Mouse (Mus musculus): Measurements from ENCODE around the gene Polr2f. TPM values are rescaled to one million over a fixed set of nuclear protein-coding genes. Genes with fewer than 3 reads are reported as not detected.

Polr2f gene
- polyA plus RNA-seq (2016; fragmentation: Nextera tagmentation; extraction: Ambion mirVana) = 414 and 440 TPM in 2 replicates

- no peaks in the 10 kb centered on the region for H3K27me3 ChIP-seq (replicated peaks; ENCODE audit: low read depth, poor library complexity, severe bottlenecking)
- H3K4me3 ChIP-seq = peak within 1 kb of the TSS; percentile 89
- DNase-seq (ENCODE audit: low spot score) = peak; percentile 96
- WGBS = under 1% methylated on average over 57 of the region's 57 CpGs
- no peaks in the 10 kb centered on the region for H3K9me3 ChIP-seq
- H3K27ac ChIP-seq (replicated peaks) = peak within 1 kb of the TSS; percentile 87
- H3K4me1 ChIP-seq = peaks cover 19% of the 10 kb centered on the region
- H3K36me3 ChIP-seq (replicated peaks) = peaks cover 28% of the 10 kb centered on the region
Measured at GRCm38 (mm10) chr15:79140866-79141565, at the start of gene Polr2f, which contains the start of gene 1700088E04Rik. TSS of gene Polr2f (plus strand) at chr15:79141009. TSS of gene 1700088E04Rik (minus strand) at chr15:79141253.

GRCm38 (mm10) chr15:79092284-79092683, 48.5 kb upstream of the Polr2f start:
- WGBS = 91% methylated on average over 6 of the region's 6 CpGs
- Histone ChIP-seq H3K4me1 (peaks cover 16% of the 10 kb centered on the region), H3K4me3 (no peak overlapping the region), H3K9me3 (no peaks in the 10 kb centered on the region), H3K27ac (replicated peaks) (no peak overlapping the region), H3K27me3 (replicated peaks; ENCODE audit: low read depth, poor library complexity, severe bottlenecking) (no peaks in the 10 kb centered on the region), H3K36me3 (replicated peaks) (peaks cover 93% of the 10 kb centered on the region)
- no peak for DNase-seq (ENCODE audit: low spot score)

- Histone ChIP-seq H3K36me3 (replicated peaks) (peaks cover 85% of the 10 kb centered on the region), H3K4me3 (no peak overlapping the region), H3K9me3 (no peaks in the 10 kb centered on the region), H3K27ac (replicated peaks) (no peak overlapping the region), H3K27me3 (replicated peaks; ENCODE audit: low read depth, poor library complexity, severe bottlenecking) (no peaks in the 10 kb centered on the region), H3K4me1 (peaks cover 26% of the 10 kb centered on the region)
- 78% methylated on average over 7 of the region's 7 CpGs for WGBS
- no peak for DNase-seq (ENCODE audit: low spot score)
Measured at GRCm38 (mm10) chr15:79093083-79093839, 47.5 kb upstream of the Polr2f start.

DNA sequence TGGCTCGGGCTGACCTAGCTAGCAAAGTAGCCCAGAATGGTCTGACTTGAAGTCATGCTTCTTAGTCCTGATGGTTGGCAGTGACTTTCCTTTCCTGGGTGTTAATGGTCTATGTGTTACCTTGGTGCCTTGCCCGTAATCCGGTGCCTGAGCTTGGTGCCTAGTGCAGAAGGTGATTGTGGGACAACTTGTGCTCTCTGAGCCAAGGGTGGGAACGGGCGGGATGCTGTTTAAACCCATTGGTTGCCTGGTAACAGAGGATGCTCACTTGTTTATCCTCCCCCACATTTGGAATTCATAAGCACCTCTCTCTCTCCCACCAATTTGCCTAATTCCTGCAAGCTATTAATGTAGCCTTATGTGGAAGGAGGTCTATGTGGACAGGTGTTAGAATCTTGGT, 45.3 kb upstream of the Polr2f start:
- H3K9me3 ChIP-seq = no peaks in the 10 kb centered on the region
- 91% methylated on average over 5 of the region's 5 CpGs for WGBS
- DNase-seq (ENCODE audit: low spot score) = no peak
- peaks cover 40% of the 10 kb centered on the region for H3K4me1 ChIP-seq
- H3K27ac ChIP-seq (replicated peaks) = no peak overlapping the region
- peaks cover 63% of the 10 kb centered on the region for H3K36me3 ChIP-seq (replicated peaks)
- H3K4me3 ChIP-seq = no peak overlapping the region
- no peaks in the 10 kb centered on the region for H3K27me3 ChIP-seq (replicated peaks; ENCODE audit: low read depth, poor library complexity, severe bottlenecking)

GRCm38 (mm10) chr15:79096556-79096955, 44.3 kb upstream of the Polr2f start:
- DNase-seq (ENCODE audit: low spot score) = no peak
- H3K4me3 ChIP-seq = no peak overlapping the region
- peaks cover 48% of the 10 kb centered on the region for H3K4me1 ChIP-seq
- no peak overlapping the region for H3K27ac ChIP-seq (replicated peaks)
- WGBS = 70% methylated on average over 3 of the region's 3 CpGs
- no peaks in the 10 kb centered on the region for H3K9me3 ChIP-seq
- H3K27me3 ChIP-seq (replicated peaks; ENCODE audit: low read depth, poor library complexity, severe bottlenecking) = no peaks in the 10 kb centered on the region
- H3K36me3 ChIP-seq (replicated peaks) = peaks cover 52% of the 10 kb centered on the region

GRCm38 (mm10) chr15:79097135-79097534, 43.7 kb upstream of the Polr2f start:
- 0 out of 2 replicates have a peak overlapping the region, but pooled peaks have one; percentile 16 for H3K4me3 ChIP-seq
- H3K27ac ChIP-seq (replicated peaks) = peak overlapping the region; percentile 59; the same call in 1 of the 2 replicates
- no peaks in the 10 kb centered on the region for H3K9me3 ChIP-seq
- no peaks in the 10 kb centered on the region for H3K27me3 ChIP-seq (replicated peaks; ENCODE audit: low read depth, poor library complexity, severe bottlenecking)
- DNase-seq (ENCODE audit: low spot score) = no peak
- H3K36me3 ChIP-seq (replicated peaks) = peaks cover 46% of the 10 kb centered on the region
- H3K4me1 ChIP-seq = peaks cover 54% of the 10 kb centered on the region
- 40% methylated on average over 2 of the region's 2 CpGs for WGBS

DNA sequence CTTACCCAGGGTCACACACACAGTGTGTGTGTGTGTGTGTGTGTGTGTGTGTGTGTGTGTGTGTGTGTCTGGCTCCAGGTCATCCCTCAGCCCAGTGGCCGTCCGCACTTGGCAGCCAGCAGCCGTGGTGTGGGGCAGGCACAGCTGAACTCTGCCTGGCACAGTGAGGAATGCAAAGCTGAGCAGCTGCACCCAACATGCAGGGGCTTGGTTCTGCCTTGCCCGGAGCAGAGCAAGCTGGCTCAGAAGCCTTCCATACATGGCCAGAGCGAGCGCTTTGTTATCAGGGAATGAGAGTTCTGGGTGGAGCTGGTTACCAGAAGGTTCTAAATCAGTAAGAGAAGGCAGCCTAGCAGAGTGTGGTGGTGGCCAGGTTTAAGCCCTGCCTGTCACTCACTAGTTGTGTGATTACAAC, 43.2 kb upstream of the Polr2f start:
- Histone ChIP-seq H3K36me3 (replicated peaks) (peaks cover 41% of the 10 kb centered on the region), H3K27ac (replicated peaks) (peak overlapping the region; percentile 59), H3K4me3 (0 out of 2 replicates have a peak overlapping the region, but pooled peaks have one; percentile 16), H3K4me1 (peaks cover 56% of the 10 kb centered on the region), H3K27me3 (replicated peaks; ENCODE audit: low read depth, poor library complexity, severe bottlenecking) (no peaks in the 10 kb centered on the region), H3K9me3 (no peaks in the 10 kb centered on the region)
- peak; percentile 30 for DNase-seq (ENCODE audit: low spot score)
- 67% methylated on average over 6 of the region's 6 CpGs for WGBS

- DNase-seq (ENCODE audit: low spot score) = no peak
- Histone ChIP-seq H3K4me1 (peaks cover 56% of the 10 kb centered on the region), H3K36me3 (replicated peaks) (peaks cover 35% of the 10 kb centered on the region), H3K27ac (replicated peaks) (peak overlapping the region; percentile 59; the same call in 1 of the 2 replicates), H3K4me3 (no peak overlapping the region), H3K27me3 (replicated peaks; ENCODE audit: low read depth, poor library complexity, severe bottlenecking) (no peaks in the 10 kb centered on the region), H3K9me3 (no peaks in the 10 kb centered on the region)
- 67% methylated on average over 5 of the region's 5 CpGs for WGBS
Measured at GRCm38 (mm10) chr15:79098220-79098619, 42.6 kb upstream of the Polr2f start.

GRCm38 (mm10) chr15:79098868-79099267, 41.9 kb upstream of the Polr2f start:
- 57% methylated on average over 7 of the region's 7 CpGs for WGBS
- H3K27me3 ChIP-seq (replicated peaks; ENCODE audit: low read depth, poor library complexity, severe bottlenecking) = no peaks in the 10 kb centered on the region
- DNase-seq (ENCODE audit: low spot score) = no peak
- no peaks in the 10 kb centered on the region for H3K9me3 ChIP-seq
- peaks cover 29% of the 10 kb centered on the region for H3K36me3 ChIP-seq (replicated peaks)
- no peak overlapping the region for H3K4me3 ChIP-seq
- H3K27ac ChIP-seq (replicated peaks) = no peak overlapping the region
- peaks cover 56% of the 10 kb centered on the region for H3K4me1 ChIP-seq

DNA sequence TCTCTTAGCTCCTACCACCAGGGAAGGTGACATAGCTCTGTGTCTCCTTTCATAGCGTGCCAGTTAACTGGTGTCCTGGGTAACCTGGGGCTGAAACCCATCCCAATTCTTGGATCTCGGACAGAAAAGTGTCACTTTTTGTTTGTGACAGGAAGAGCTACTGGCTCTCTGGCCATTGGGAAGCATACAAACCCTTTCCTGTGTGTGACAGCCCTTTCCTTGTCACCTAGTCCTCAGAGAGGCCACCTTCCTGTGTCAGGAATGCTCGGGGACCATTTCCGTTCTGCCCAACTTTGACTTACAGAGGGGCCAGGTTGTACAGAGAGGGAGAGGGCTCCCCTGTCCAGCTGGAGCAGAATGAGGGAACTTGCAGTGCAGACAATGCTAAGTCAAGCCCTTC, 41.4 kb upstream of the Polr2f start:
- Histone ChIP-seq H3K9me3 (no peaks in the 10 kb centered on the region), H3K4me1 (peaks cover 56% of the 10 kb centered on the region), H3K36me3 (replicated peaks) (peaks cover 23% of the 10 kb centered on the region), H3K27me3 (replicated peaks; ENCODE audit: low read depth, poor library complexity, severe bottlenecking) (no peaks in the 10 kb centered on the region), H3K4me3 (no peak overlapping the region), H3K27ac (replicated peaks) (no peak overlapping the region; the same call in 1 of the 2 replicates)
- WGBS = 58% methylated on average over 4 of the region's 4 CpGs
- DNase-seq (ENCODE audit: low spot score) = no peak

DNA sequence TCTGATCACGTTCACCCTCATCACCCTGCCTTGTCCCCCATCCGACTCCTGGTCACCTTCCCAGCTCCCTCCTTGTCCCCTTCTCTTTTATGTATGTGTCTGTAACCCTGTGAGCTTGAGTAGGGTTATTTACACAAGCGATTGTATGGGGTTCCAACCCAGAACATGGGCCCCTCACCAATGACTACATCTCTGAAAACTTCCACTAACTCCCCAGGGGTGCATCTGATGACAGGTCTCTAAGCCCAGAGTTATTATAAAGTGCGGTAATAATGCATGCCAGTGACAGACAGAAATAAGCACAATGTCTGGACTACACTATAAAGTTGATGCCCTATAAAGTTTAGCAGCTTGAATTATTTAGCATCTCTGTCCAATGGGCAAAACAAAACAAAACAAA, 40.4 kb upstream of the Polr2f start:
- Histone ChIP-seq H3K27me3 (replicated peaks; ENCODE audit: low read depth, poor library complexity, severe bottlenecking) (no peaks in the 10 kb centered on the region), H3K9me3 (no peaks in the 10 kb centered on the region), H3K36me3 (replicated peaks) (peaks cover 14% of the 10 kb centered on the region), H3K4me3 (no peak overlapping the region), H3K4me1 (peaks cover 56% of the 10 kb centered on the region), H3K27ac (replicated peaks) (no peak overlapping the region)
- no peak for DNase-seq (ENCODE audit: low spot score)
- 88% methylated on average over 4 of the region's 4 CpGs for WGBS

DNA sequence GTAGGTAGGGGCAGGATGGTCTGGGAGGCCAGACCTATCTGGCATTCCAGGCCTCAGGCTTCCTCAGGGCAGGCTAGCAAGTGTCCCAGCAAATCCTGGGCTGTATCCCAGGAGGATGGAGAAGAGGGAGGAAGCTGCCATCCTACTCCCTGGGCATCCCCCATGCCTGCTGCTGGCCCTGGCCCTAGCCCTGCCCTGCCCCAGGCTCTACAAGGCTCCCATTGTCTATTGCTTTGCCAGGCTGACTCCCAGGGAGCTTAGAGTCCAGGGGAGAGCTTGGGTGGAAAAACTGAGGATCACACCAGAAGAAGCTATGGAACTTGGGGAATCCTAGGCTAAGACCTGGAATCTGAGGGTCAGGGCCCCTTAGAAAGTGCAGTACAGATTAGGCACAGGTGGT, 39.3 kb upstream of the Polr2f start:
- Histone ChIP-seq H3K9me3 (no peaks in the 10 kb centered on the region), H3K4me1 (peaks cover 49% of the 10 kb centered on the region), H3K27me3 (replicated peaks; ENCODE audit: low read depth, poor library complexity, severe bottlenecking) (no peaks in the 10 kb centered on the region), H3K4me3 (no peak overlapping the region), H3K27ac (replicated peaks) (peak overlapping the region; percentile 63), H3K36me3 (replicated peaks) (peaks cover 2% of the 10 kb centered on the region)
- no peak for DNase-seq (ENCODE audit: low spot score)

DNA sequence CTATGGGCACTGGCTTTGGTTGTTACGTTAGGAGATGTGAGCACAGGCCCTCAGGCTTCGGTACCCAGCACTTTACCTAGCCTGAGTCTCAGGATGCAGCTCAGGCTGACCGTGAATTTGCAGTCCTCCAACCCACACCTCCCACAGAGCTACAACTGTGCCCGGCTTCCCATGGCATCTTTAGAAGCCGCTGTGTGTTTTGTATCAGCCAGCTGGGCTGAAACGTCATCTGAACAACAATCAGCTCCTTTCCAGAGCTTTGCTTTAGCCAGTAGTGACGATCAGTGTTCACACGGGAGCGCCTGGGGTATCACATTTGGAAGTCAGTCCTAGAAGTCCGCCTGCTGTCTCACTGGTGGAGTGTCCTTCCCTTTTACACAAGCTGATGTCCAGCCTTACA, 37.5 kb upstream of the Polr2f start:
- H3K9me3 ChIP-seq = no peaks in the 10 kb centered on the region

More for the DNA sequence above, 37.5 kb upstream of the Polr2f start:
- DNase-seq (ENCODE audit: low spot score) = no peak
- H3K27ac ChIP-seq (replicated peaks) = no peak overlapping the region
- 78% methylated on average over 10 of the region's 10 CpGs for WGBS
- no peak overlapping the region for H3K4me3 ChIP-seq
- H3K4me1 ChIP-seq = peaks cover 45% of the 10 kb centered on the region
- no peaks in the 10 kb centered on the region for H3K36me3 ChIP-seq (replicated peaks)
- H3K27me3 ChIP-seq (replicated peaks; ENCODE audit: low read depth, poor library complexity, severe bottlenecking) = no peaks in the 10 kb centered on the region

Data from embryonic facial prominence, embryonic 10.5 days (tissue).